Mouse (Mus musculus): Measurements from ENCODE around the gene F11. TPM values are rescaled to one million over a fixed set of nuclear protein-coding genes. Genes with fewer than 3 reads are reported as not detected.

The F11 gene
- polyA plus RNA-seq (2017; shearing (Covaris generic)) = not detected

DNA sequence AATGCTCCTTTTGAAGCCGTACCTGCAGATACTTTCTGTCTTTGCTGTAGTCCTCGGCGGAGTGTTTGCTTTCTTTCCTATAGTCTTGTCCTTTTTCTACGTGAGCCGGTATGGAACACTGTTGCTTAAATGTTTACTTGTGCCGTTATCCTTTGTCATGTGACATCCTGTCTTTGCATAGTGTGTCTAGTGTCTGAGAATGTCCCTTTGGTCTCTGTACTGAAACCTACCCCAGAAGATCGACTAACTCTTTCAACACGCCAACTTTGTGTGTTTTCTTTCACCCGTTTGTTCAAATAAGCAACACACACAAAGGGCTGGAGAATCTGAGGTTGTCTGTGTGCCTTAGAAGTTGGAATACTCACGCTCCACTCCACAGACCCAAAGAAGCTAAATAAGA, at the start of gene F11:
F11 (minus strand) TSS at position 112 of the 400 bp plus-strand sequence.

DNA sequence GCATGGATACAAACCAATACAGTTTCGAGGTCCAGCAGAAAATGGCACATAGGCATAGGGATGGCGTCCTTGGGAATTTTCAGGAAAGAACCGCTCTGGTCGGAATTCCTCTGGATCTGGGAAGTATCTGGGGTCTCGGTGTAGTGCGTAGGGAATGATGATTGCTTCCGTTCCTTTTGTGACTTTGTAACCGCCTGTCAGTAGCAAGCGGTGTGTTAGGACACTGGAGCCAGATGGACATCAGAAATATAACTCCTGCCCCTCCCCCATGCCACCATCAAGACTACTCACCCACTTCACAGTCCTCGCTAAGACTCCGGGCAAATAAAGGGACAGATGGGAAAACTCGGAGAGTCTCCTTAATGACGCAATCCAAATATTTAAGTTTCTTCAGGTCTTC, 46.5 kb upstream of the F11 start, which contains the start of gene Gm45753:
Gm45753 (minus strand) TSS at position 101 of the 400 bp plus-strand sequence.

DNA sequence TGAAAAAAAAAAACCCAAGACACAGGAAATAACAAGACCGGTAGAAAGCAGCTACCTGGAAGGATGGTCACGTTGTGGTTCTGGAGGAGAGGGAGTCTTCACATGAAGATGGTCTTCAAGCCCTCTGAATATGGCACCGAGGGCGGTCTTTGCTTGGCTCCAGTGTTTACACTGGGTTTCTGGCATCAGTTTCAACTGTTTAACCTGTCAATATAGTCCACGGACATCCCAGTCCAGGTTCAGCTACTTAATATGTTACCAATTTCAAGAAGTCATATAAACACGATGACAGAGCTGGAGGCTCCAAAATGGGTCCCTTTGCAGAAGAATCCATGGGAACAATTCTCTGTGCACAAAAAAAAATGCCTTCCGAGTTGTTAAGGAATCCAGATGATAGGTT, 32.9 kb upstream of the F11 start, which contains the start of gene Klkb1:
Klkb1 (minus strand) TSS at position 173 of the 400 bp plus-strand sequence.

Other genes starting within 250 kb of the F11 start
- under 1 TPM in 1 of 2 experiments, not detected in 1; 0.94 TPM for gene Mtnr1a, start 192.9 kb downstream of the F11 start, polyA plus RNA-seq (2017; shearing (Covaris generic))
- 1 to 10 TPM in 1 of 2 experiments, under 1 TPM in 1; 0.06 to 1.1 TPM for gene Klkb1, start 32.8 kb upstream of the F11 start, polyA plus RNA-seq (2017; shearing (Covaris generic))
- not detected for gene Gm45753, start 46.4 kb upstream of the F11 start, polyA plus RNA-seq (2017; shearing (Covaris generic))
- gene Cyp4v3, start 71.2 kb upstream of the F11 start, polyA plus RNA-seq (2017; shearing (Covaris generic)) = 10 to 100 TPM; 17.4 to 20.2 TPM
- gene Fam149a, start 120.3 kb upstream of the F11 start, polyA plus RNA-seq (2017; shearing (Covaris generic)) = under 1 TPM in 1 of 2 experiments, not detected in 1; 0.27 TPM
- 1 to 10 TPM in 1 of 2 experiments, under 1 TPM in 1; 0.74 to 1.6 TPM for gene Tlr3, start 149.0 kb upstream of the F11 start, polyA plus RNA-seq (2017; shearing (Covaris generic))
- 1 to 10 TPM in 1 of 2 experiments, under 1 TPM in 1; 0.19 to 3.1 TPM for gene Sorbs2, start 245.8 kb upstream of the F11 start, polyA plus RNA-seq (2017; shearing (Covaris generic))